Mouse (Mus musculus) limb, embryonic 14.5 days (tissue): Measurements from ENCODE around the gene 2410131K14Rik. TPM values are rescaled to one million over a fixed set of nuclear protein-coding genes. Genes with fewer than 3 reads are reported as not detected.

Experiments
- ATAC-seq: fragments of 200-750 bp; cut with Nextera tagmentation; 2 replicates; pipeline ENCODE4 v1.8.0; 2017; ENCODE audit warnings: low read depth, moderate number of reproducible peaks, moderate TSS enrichment; ENCODE audit not compliant: low FRiP score
- DNase-seq: peaks from one replicate; pipeline ENCODE4 v3.0.0-alpha.2; 2015; ENCODE audit warnings: low spot score
- H3K27ac ChIP-seq: fragments of 300-500 bp; sonication (generic); replicated peaks from 2 replicates; pipeline ENCODE4 v1.5.1; 2014; ENCODE audit warnings: low read depth, mild to moderate bottlenecking, low read length, moderate library complexity, mixed read lengths
- H3K27me3 ChIP-seq: fragments of 300-500 bp; sonication (generic); 2 replicates; pipeline ENCODE4 v1.6.1; 2014; ENCODE audit warnings: low read length, mixed read lengths; ENCODE audit not compliant: control insufficient read depth, insufficient read depth
- H3K36me3 ChIP-seq: fragments of 300-500 bp; sonication (generic); 2 replicates; pipeline ENCODE4 v1.6.1; 2014; ENCODE audit warnings: mild to moderate bottlenecking, low read length, moderate library complexity, mixed read lengths; ENCODE audit not compliant: control insufficient read depth, insufficient read depth
- H3K4me1 ChIP-seq: fragments of 300-500 bp; sonication (generic); 2 replicates; pipeline ENCODE4 v1.6.1; 2014; ENCODE audit warnings: antibody characterized with exemption, low read length, mixed read lengths; ENCODE audit not compliant: control insufficient read depth, insufficient read depth
- H3K4me2 ChIP-seq: fragments of 300-500 bp; sonication (generic); replicated peaks from 2 replicates; pipeline ENCODE4 v1.6.1; 2014; ENCODE audit warnings: low read depth, mild to moderate bottlenecking, low read length, moderate library complexity; ENCODE audit not compliant: severe bottlenecking
- H3K4me3 ChIP-seq: fragments of 300-500 bp; sonication (generic); replicated peaks from 2 replicates; pipeline ENCODE4 v1.5.1; 2014; ENCODE audit warnings: low read length
- H3K9ac ChIP-seq: fragments of 300-500 bp; sonication (generic); 2 replicates; pipeline ENCODE4 v1.6.1; 2014; ENCODE audit warnings: mild to moderate bottlenecking, low read depth, low read length, moderate library complexity; ENCODE audit not compliant: severe bottlenecking
- H3K9me3 ChIP-seq: fragments of 300-500 bp; sonication (generic); 2 replicates; pipeline ENCODE4 v1.6.1; 2016; ENCODE audit warnings: low read length; ENCODE audit not compliant: control insufficient read depth
- POLR2A ChIP-seq: fragments of 200-500 bp; IDR thresholded peaks from 2 replicates; pipeline ENCODE4 v1.8.0; 2012; ENCODE audit warnings: inconsistent platforms, mild to moderate bottlenecking, moderate library complexity, borderline replicate concordance; ENCODE audit not compliant: insufficient read depth, insufficient read length; ENCODE audit errors: extremely low read depth
- WGBS: fragments of 180-500 bp; shearing (Covaris S2); extraction: QIAGEN DNeasy Blood & Tissue Kit; methylation state at CpG from one replicate; pipeline ENCODE4 v1.1.7; 2014; 5-methylcytosine and 5-hydroxymethylcytosine counted together
- polyA plus RNA-seq, 2 experiments: library from polyadenylated mRNA; depleted of rRNA in 1 of 2; stranded (reverse) in 1 of 2; unstranded in 1 of 2; fragments of >200 nt; fragmentation: Nextera tagmentation in 1 of 2; extraction: Ambion mirVana in 1 of 2; gene quantifications; 2 replicates each; pipeline versions ENCODE4 v1.2.1 to v1.2.3; 2012 to 2014

The 2410131K14Rik gene
- polyA plus RNA-seq, 2 experiments, result 10.4 to 13.8 TPM

GRCm38 (mm10) chr5:118297338-118297746 lies 52.3 kb downstream of the 2410131K14Rik start:
- ATAC-seq (no peak), DNase-seq (no peak)
- Histone ChIP-seq H3K9ac (no peak overlapping the region), H3K9me3 (no peaks in the 10 kb centered on the region), H3K27ac (peak overlapping the region; percentile 33; the same call in 1 of the 2 replicates), H3K4me3 (no peak overlapping the region), H3K4me2 (no peak overlapping the region), H3K4me1 (peaks cover 47% of the 10 kb centered on the region), H3K27me3 (no peaks in the 10 kb centered on the region), H3K36me3 (no peaks in the 10 kb centered on the region)
- no peak for TF ChIP-seq POLR2A
- WGBS, result 22% methylated on average over 12 of the region's 12 CpGs

- no peak overlapping the region for H3K4me2 ChIP-seq
Measured at GRCm38 (mm10) chr5:118299720-118300400, 54.8 kb downstream of the 2410131K14Rik start.

GRCm38 (mm10) chr5:118302466-118303155 lies 57.6 kb downstream of the 2410131K14Rik start:
- Histone ChIP-seq H3K4me2 (no peak overlapping the region), H3K4me1 (peaks cover 27% of the 10 kb centered on the region), H3K27ac (no peak overlapping the region), H3K27me3 (no peaks in the 10 kb centered on the region), H3K9me3 (no peaks in the 10 kb centered on the region), H3K9ac (no peak overlapping the region), H3K36me3 (no peaks in the 10 kb centered on the region), H3K4me3 (no peak overlapping the region)
- 51% methylated on average over 9 of the region's 9 CpGs for WGBS
- ATAC-seq (no peak), DNase-seq (no peak)
- no peak for TF ChIP-seq POLR2A

More at GRCm38 (mm10) chr5:118299720-118300400, 54.8 kb downstream of the 2410131K14Rik start:
- 55% methylated on average over 11 of the region's 11 CpGs for WGBS
- Histone ChIP-seq H3K9me3 (no peaks in the 10 kb centered on the region), H3K4me3 (no peak overlapping the region), H3K27me3 (no peaks in the 10 kb centered on the region), H3K27ac (peak overlapping the region; percentile 62; the same call in 1 of the 2 replicates), H3K4me1 (peaks cover 45% of the 10 kb centered on the region), H3K36me3 (no peaks in the 10 kb centered on the region), H3K9ac (no peak overlapping the region)
- no peak for TF ChIP-seq POLR2A
- ATAC-seq, result 0 out of 2 replicates have a peak, but pooled peaks have one; percentile 55
- DNase-seq, result peak; percentile 66

GRCm38 (mm10) chr5:118304970-118305618 lies 60.1 kb downstream of the 2410131K14Rik start:
- H3K36me3 ChIP-seq, result no peaks in the 10 kb centered on the region
- no peak for TF ChIP-seq POLR2A
- ATAC-seq, result no peak
- H3K9ac ChIP-seq, result no peak overlapping the region
- no peak for DNase-seq
- H3K27me3 ChIP-seq, result no peaks in the 10 kb centered on the region
- no peak overlapping the region for H3K27ac ChIP-seq
- H3K4me3 ChIP-seq, result no peak overlapping the region
- H3K4me1 ChIP-seq, result peaks cover 14% of the 10 kb centered on the region
- H3K9me3 ChIP-seq, result no peaks in the 10 kb centered on the region
- no peak overlapping the region for H3K4me2 ChIP-seq
- WGBS, result 81% methylated on average over 19 of the region's 19 CpGs

- TF ChIP-seq POLR2A, result no peak
- no peaks in the 10 kb centered on the region for H3K9me3 ChIP-seq
- no peak overlapping the region for H3K4me3 ChIP-seq
- H3K9ac ChIP-seq, result no peak overlapping the region
- no peak for DNase-seq
- H3K36me3 ChIP-seq, result no peaks in the 10 kb centered on the region
- WGBS, result 80% methylated on average over 6 of the region's 6 CpGs
- no peak overlapping the region for H3K4me2 ChIP-seq
- H3K4me1 ChIP-seq, result 0 out of 2 replicates have a peak, but pooled peaks cover 3% of the 10 kb centered on the region
- H3K27me3 ChIP-seq, result no peaks in the 10 kb centered on the region
- no peak for ATAC-seq
- H3K27ac ChIP-seq, result no peak overlapping the region
Measured at GRCm38 (mm10) chr5:118310389-118310788, 65.4 kb downstream of the 2410131K14Rik start.
